Mouse (Mus musculus) bone marrow macrophage, adult 2 months (primary cell): ENCODE measurements around the gene Nfkb2. TPM values are rescaled to one million over a fixed set of nuclear protein-coding genes. Genes with fewer than 3 reads are reported as not detected.

Experiments used
- H3K27ac ChIP-seq: 2 replicates; pipeline ENCODE4 v1.5.1; 2012; ENCODE audit warnings: low read depth, low read length; ENCODE audit not compliant: insufficient read depth
- H3K4me1 ChIP-seq: 2 replicates; pipeline ENCODE4 v1.6.1; 2012; ENCODE audit warnings: low read length; ENCODE audit not compliant: control insufficient read depth, insufficient read depth
- H3K4me3 ChIP-seq: 2 replicates; pipeline ENCODE4 v1.5.1; 2012; ENCODE audit warnings: mild to moderate bottlenecking, low read length, moderate library complexity; ENCODE audit not compliant: insufficient read depth
- CTCF ChIP-seq: IDR thresholded peaks from 2 replicates; pipeline ENCODE4 v1.5.1; 2012; ENCODE audit warnings: low read depth, mild to moderate bottlenecking, low read length, moderate library complexity
- POLR2A ChIP-seq: IDR thresholded peaks from 2 replicates; pipeline ENCODE4 v1.6.1; 2012; ENCODE audit warnings: mild to moderate bottlenecking, low read depth, low read length, borderline replicate concordance
- polyA plus RNA-seq: library from polyadenylated mRNA; stranded (reverse); fragments of >200 nt; gene quantifications from 2 replicates; pipeline ENCODE4 v1.2.4, GENCODE M21; 2012; ENCODE audit not compliant: missing spikeins, insufficient read depth, insufficient read length

The Nfkb2 gene
- polyA plus RNA-seq, 1 experiment: 51.7 TPM

DNA sequence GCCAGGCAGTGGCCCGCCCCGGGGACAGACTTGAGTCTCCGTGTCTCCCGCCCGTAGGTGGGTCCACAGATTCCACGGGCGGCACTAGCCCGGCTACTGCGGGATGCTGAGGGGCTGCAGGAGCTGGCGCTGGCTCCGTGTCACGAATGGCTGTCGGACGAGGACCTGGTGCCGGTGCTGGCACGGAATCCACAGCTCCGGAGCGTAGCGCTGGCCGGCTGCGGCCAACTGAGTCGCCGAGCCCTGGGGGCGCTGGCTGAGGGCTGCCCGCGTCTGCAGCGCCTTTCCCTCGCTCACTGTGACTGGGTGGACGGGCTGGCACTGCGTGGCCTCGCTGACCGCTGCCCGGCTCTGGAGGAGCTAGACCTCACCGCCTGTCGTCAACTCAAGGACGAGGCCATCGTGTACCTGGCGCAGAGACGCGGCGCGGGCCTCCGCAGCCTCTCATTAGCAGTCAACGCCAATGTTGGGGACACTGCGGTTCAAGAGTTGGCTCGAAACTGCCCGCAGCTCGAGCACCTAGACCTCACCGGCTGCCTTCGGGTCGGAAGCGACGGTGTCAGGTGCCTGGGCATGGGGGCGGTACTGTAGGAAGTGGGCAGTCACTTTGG lies 25.0 kb downstream of the Nfkb2 start:
- Histone ChIP-seq H3K4me3 (peak overlapping the region; percentile 89), H3K4me1 (peaks cover 21% of the 10 kb centered on the region), H3K27ac (no peak overlapping the region)
- TF ChIP-seq CTCF: no peak
- TF ChIP-seq POLR2A: no peak

DNA sequence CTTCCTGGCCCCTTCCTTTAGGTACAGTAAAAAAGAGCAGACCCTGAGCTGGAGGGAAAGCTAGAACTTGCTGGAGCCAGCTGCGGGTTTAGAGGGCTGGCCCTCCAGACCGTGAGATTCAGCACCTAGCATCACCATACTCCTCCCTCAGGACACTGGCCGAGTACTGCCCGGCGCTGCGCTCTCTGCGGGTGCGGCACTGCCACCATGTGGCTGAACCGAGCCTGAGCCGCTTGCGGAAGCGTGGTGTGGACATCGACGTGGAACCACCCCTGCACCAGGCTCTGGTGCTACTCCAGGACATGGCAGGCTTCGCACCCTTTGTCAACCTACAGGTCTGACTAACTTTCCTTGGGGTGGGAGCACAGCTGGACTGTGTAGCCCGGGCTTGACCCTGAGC lies 25.8 kb downstream of the Nfkb2 start:
- Histone ChIP-seq H3K27ac (no peak overlapping the region), H3K4me1 (peaks cover 21% of the 10 kb centered on the region), H3K4me3 (no peak overlapping the region)
- TF ChIP-seq POLR2A (no peak), CTCF (peak; percentile 57)

DNA sequence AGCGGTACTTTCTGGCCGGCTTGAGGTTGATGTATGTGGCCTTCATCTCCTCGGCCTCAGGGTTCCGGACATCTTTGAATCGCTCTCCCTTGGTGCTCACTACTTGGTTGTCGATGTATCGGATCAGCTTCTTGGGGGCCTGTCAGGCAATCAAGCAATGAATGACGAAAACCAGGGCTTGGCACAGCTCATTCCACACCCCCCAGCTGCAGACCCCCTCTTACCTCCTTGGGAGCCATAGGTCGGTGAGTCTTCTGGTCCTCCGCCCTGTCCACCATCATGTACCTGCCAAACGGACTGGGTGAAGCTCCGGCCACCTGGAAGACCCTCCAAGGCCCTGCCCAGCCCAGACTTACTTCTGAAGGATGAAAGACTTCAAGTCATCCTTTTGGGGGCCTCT lies 26.6 kb downstream of the Nfkb2 start:
- TF ChIP-seq POLR2A (no peak), CTCF (no peak)
- no peak overlapping the region for H3K27ac ChIP-seq
- no peak overlapping the region for H3K4me3 ChIP-seq
- H3K4me1 ChIP-seq: peaks cover 21% of the 10 kb centered on the region

- TF ChIP-seq POLR2A (no peak), CTCF (no peak)
These were observed 27.2 kb downstream of the Nfkb2 start for GRCm38 (mm10) chr19:46331326-46331725.

GRCm38 (mm10) chr19:46331936-46332335 lies 27.8 kb downstream of the Nfkb2 start:
- H3K4me3 ChIP-seq: no peak overlapping the region
- no peak overlapping the region for H3K27ac ChIP-seq
- peaks cover 15% of the 10 kb centered on the region for H3K4me1 ChIP-seq
- TF ChIP-seq POLR2A (no peak), CTCF (no peak)

More at GRCm38 (mm10) chr19:46331326-46331725, 27.2 kb downstream of the Nfkb2 start:
- Histone ChIP-seq H3K4me3 (no peak overlapping the region), H3K27ac (no peak overlapping the region), H3K4me1 (peaks cover 20% of the 10 kb centered on the region)

DNA sequence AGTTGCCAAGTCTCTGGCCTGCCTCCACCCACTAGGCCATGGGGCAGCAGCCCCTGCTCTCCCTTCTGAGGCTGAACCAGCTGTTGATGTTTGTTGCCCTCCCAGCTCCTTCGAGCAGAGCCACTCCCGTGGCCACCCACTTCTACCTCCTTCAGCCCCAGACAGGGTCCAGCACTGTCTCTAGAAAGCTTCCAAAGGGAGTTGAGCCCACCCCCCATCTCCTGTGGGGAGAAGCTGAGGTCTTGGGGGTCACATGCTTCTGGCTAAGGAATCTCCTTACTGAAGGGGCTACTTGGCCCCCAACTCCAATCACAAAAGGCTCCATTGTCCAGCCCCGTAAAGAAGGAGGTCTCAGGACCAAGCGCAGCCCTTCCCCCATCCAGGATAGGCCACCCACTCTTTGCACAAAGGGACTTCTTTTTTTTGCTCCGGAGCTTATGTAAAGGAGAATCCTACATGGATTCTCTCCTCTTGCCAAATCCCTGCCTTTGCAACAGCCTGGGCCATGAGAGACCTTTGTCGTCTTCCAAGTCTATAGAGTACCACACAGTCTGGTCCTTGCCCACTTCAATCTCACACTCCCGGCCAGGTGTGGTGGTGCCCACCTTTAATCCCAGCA lies 28.7 kb downstream of the Nfkb2 start:
- TF ChIP-seq POLR2A (no peak), CTCF (no peak)
- Histone ChIP-seq H3K4me3 (no peak overlapping the region), H3K4me1 (peaks cover 14% of the 10 kb centered on the region), H3K27ac (no peak overlapping the region)

GRCm38 (mm10) chr19:46333906-46334305 lies 29.8 kb downstream of the Nfkb2 start:
- TF ChIP-seq CTCF (no peak), POLR2A (no peak)
- Histone ChIP-seq H3K4me1 (peaks cover 14% of the 10 kb centered on the region), H3K4me3 (no peak overlapping the region), H3K27ac (no peak overlapping the region)

DNA sequence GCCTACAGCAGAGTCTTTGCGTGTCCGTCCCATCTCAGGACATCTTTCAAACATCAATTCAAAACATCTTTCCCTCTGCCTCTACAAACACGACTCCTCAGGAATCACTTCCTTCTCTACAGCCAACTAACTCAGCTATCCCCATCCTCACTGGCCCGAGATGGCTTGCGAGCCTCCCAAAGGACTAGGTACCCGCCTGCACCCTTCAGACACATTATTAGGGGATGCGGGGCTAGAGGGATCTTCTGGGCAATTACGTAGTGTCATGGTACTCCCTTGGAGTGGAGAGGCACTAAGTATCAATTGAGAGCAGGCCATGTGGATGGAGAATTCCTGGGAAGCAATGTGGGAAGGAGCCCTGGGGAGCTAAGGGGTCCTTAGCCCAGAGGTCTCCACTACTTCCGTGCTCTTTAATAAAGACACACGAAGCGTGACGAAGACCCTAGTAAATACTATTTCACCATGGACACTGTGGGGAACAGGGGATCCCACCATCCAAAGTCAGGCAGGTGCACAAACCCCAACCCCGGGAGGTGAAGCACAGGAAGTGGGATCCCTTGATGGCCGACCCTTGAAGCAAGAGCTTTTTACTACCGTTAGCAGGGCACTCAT lies 33.7 kb downstream of the Nfkb2 start:
- Histone ChIP-seq H3K4me1 (peaks cover 22% of the 10 kb centered on the region), H3K4me3 (peak overlapping the region; percentile 74), H3K27ac (peak overlapping the region; percentile 56)
- TF ChIP-seq CTCF (no peak), POLR2A (no peak)

- Histone ChIP-seq H3K27ac (peak within 1 kb of the TSS; percentile 99), H3K4me3 (peak within 1 kb of the TSS; percentile 74), H3K4me1 (peaks cover 22% of the 10 kb centered on the region)
- TF ChIP-seq CTCF: no peak
- TF ChIP-seq POLR2A: no peak
These were observed 34.3 kb downstream of the Nfkb2 start, which contains the start of gene Cuedc2 for GRCm38 (mm10) chr19:46338331-46338936. Gene Cuedc2 (minus strand): TSS chr19:46338702.

DNA sequence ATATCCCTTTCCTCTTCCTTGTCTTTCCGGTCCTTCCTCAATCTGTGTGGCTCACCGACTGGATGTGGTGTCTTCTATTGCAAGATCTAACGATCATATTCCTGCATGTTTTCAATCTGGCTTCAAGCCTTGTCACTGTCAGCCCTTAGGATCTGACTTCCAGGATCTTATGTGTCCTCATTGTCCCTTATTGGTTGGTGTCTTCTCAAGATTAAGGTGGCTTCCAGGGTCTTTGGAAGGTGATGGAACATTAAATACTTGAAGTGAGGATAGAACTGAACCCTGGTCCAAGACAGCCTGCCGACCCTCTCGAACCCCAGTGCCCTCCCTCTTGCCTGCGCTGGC lies 34.8 kb downstream of the Nfkb2 start:
- Histone ChIP-seq H3K4me3 (peak overlapping the region; percentile 57), H3K4me1 (peaks cover 26% of the 10 kb centered on the region), H3K27ac (peak overlapping the region; percentile 99)
- TF ChIP-seq CTCF: peak; percentile 15; the same call in 1 of the 2 replicates
- no peak for TF ChIP-seq POLR2A
